Mouse (Mus musculus) B cell, adult 2 months (primary cell): ENCODE measurements around the gene Lcp2.

Experiments
- DNase-seq, 2 experiments: peaks; one replicate each; pipeline ENCODE4 v3.0.0; 2022

The Lcp2 gene

DNA sequence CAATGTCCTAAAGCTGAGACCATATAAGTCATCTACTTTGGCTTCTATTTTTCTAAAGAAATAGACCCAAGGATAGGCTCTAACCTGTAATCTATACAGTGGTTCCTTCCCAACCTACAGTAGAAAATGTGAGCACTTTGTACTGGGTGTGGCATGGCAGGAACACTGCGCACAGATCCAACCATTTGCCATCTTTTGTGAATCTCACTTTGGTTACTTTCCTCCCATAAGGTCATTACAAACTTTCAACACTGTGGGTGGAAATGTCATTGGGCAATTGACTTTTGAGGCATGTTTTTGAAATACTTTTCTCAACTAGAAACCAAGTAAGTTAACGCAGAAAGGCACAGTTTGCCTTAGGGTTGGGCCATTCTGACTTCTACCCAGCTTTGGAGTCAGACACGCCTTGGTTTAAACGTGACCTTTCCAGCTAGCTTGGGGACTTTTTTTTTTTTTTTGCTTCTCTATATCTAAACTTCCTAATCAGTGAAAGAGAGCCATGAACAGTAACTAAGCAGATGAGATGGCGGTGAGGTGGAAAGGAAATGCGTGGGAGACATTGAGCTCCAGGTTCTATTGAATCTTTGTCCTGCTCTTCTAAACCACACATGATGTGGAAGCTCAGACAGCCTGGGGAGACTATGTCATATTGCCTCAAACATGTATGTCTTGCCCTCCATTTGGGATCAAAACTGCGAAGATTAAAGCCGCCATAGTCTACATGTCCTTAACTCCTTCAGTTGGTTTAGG is 1.8 kb downstream of the Lcp2 start:
- DNase-seq, result no peak

DNA sequence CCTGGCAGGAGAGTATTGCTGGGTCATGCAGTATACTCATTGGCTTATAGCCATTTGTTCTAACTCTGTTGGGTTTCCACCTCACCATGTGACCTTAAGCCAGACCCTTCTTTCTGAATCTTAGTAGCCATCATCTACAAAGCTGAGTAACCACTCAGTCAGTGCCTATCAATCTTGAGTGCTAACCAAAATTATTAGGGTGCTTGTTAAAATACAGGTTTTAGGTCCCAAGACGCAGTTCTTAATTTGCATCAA is 2.3 kb downstream of the Lcp2 start:
- no peak for DNase-seq

DNA sequence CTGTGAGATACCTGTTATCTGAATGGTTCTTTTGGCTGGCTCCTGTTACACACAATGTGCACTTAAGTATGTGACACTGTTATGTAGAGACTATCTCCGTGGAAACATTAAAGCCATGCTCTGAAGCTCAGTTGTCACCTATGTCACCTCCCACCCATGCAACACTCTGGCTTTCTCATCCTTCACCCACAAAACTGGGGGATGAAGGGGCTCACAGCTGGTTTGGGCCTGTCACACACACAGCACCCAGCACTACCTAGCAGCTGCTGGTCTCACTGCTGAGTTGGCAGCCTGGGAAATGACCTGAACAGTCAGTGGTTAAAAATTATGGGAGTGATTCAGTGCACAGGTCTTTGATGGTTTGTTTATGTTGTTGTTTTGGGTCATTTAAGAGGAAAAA is 3.3 kb downstream of the Lcp2 start:
- no peak for DNase-seq

DNA sequence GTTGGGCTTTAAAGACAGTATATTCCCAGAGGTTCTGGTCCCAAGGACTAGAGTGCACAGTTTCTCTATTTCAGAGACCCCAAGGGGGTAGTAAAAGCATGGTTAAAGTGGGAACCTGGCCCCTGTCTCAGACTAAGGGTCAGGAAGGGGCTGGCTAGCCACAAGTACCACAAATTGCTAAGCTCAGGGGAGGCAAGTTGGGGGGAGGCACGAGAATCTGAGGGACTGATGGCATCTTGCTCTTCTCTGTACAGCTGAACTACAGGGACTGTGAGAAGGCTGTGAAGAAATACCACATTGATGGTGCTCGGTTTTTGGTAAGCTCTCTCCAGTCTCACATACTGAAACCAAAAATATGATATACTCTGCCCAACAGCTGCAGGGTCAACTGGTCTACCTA is 3.9 kb downstream of the Lcp2 start:
- no peak for DNase-seq

DNA sequence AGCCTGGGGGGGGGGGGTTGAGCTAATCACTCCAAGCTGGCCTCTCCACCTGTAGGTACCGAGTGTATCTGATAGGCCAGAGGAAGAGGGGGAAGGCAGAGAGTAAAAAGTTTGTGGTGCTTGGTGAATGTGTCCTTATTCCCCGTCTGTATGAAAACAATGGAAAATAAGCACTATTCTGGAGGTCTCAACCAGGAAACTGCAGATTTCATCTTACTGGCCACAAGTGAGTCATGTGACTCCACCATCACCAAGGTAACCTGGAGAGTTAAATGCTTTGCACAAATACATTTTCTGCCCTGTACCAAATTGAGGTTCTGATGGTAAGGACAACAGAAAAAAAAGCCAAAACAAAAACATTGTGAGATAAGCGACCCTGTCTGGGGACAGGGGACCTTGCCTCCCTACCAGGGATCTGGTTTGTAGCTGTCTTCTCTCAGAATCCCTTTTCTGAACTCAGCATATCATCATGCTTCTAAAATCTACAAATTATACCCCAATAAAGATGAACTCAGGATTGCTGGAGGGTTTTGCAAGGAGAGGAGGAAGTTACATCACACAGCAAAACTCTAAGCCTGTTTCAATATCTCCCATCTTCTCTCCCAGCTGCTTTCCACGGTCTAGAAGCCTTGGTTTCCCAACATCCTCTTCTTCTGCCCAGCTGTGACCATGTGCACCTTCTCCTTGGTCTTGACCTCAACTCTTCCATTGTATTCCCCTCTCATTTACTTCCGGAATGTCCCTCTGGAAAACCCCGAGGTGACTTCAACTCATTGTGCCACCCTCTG is 6.5 kb downstream of the Lcp2 start:
- no peak for DNase-seq

DNA sequence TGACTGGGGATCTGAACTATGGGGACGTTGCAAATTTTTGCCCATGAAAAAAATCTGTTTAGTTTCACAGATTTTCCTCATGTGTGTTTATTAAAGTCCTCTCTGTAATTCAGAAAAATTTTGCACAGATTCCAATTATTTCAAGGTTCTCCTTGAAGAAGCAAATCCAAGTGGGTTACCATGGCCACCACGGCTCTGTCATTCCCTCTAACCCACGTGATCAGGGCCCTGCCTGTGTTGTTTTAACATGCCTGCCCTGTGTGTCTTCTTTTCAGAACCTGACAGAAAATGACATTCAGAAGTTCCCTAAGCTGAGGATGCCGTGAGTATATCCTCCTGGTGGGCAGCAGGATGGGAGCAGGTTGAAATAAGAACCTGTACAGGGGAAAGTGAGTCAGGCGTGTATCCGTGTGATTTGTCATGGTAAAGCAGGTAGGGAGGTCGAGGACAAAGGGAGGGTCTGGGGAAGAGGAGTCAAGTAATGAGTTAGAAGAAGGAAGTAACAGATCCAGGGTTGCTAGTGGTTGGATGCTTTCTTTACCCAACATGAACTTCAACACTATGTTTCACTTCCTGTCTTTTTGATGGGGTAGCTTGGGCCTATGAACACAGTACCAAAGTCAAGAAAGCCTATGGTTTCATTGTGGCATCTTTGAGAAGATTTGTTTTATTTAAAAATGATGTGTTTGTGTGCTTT is 7.5 kb downstream of the Lcp2 start:
- no peak for DNase-seq

DNA sequence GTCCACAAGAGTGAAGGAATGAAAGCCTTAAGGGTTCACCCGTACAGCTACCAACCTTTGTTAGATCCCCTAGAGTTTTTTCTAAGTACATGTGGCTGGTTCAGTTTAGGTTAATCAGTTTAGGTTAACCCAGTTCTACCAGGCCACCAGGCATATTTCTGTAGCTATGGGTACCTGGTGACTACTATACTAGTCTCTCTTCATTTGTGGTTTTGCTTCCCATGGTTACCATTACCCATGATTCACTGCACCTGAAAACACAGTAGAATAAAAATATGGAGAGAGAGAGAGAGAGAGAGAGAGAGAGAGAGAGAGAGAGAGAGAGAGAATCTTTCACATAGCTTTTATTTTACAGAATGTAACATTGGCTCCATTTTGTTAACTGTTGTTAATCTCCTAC is 10.0 kb downstream of the Lcp2 start:
- no peak for DNase-seq

DNA sequence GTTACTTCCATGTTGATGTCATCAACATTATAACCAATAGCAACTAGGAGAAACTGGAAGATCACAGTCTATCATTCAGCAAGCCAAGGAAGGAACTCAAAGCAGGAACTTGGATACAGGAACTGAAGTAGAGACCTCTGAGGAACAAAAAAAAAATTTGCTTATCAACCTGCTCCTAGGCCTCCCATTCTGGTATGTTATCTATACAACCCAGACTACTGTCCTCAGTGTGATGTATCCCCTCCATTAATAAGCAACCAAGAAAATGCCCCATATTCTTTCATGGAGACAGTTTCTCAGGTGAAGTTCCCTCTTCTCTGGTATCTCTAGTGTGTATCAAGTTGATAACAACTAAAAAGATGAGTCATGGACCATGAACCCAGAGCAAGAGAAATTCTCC is 11.6 kb downstream of the Lcp2 start:
- DNase-seq, result no peak

DNA sequence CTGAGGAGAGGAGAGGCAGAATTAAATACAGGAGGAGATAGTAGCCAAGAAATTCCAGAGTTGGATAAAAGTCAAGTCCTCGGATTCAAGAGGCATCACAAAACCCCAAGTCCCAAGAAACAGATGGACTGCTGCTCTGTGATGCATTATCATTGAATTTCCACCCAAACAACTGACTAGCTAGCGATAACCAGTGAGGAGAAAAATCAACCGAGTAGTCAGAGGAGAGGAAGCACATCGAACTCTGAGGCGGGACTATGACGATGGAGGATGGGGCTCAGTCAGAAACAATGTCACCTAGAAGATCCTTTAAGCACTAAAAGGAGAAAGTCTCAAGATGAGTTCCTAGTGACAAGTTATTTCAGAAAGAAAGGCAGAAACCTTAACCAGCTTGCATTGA is 12.2 kb downstream of the Lcp2 start:
- DNase-seq, result no peak

DNA sequence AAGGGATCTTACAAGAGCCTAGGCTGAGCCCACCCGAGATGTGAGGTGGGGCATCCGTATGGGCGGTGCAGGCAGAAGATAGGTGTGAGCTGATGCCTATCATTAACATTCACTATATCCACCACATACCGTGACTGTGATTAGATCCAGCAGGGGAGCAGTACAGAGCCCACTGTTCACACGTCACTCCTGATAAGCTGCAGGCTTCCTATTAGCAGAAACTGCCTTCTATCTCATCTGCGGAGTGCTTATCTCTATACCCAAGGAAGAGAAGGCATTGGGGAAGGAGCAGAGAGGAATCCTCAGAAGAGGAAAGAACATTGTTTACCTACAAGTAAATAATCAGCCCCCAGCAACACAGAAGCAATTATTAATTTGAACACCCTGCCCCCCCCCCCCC is 15.0 kb downstream of the Lcp2 start:
- DNase-seq, result no peak

DNA sequence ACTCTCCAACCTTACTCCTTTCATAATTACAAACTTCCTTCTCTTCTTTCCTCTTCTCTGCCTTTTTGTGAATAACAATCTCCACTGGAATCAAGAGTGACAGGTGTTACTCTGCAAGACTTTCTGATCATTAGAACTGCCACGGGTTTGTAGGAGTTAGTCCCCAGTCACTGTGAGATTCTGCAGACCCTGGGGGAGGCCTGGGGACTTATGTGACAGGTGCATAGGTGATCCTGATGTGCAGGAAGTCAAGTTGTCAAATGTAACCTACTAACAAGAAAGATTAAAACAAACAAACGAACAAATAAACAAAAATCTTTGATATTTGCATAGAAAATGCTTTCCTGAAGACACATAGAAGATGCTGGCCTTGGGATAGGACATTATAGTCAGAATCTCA is 16.5 kb downstream of the Lcp2 start:
- DNase-seq, result no peak

DNA sequence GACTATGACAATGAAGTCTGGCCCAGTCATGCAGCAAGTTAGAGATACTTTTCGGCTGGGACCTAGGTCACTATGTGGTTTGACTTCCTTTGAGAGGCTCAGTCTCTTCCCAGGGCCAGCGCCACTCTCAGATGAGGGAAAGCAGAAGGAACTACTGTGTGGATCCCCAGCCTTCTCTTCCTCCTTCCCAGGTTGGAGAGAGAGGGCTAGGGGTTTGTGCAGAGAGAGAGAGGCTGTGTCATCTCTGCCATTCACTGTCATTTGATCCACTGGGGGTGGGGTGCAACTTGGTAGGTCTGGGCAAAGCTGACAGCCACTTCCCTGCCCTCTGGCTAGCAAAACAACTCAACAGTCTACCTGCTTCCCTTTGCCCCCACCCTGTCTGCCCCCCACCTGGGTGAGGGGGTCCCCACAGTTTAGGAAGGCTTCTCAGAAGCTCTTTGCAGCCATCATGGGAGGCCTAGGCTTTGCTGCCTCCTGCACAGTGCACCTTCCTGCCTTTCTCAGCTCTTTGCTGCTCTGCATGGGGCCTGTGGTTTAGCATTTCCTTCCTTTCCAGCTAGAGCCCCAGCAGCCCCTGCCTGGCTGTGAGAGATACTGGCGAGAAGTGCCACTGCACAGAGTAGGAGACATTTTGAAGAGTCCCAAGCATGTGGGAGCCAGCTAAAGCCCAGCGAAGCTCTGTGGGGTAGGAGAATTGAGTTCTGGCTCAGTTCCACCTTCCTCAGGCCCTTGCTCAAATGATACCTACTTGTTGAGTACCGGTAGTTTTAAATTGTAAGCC is 17.2 kb downstream of the Lcp2 start:
- DNase-seq, result peak; percentile 20 to 24

DNA sequence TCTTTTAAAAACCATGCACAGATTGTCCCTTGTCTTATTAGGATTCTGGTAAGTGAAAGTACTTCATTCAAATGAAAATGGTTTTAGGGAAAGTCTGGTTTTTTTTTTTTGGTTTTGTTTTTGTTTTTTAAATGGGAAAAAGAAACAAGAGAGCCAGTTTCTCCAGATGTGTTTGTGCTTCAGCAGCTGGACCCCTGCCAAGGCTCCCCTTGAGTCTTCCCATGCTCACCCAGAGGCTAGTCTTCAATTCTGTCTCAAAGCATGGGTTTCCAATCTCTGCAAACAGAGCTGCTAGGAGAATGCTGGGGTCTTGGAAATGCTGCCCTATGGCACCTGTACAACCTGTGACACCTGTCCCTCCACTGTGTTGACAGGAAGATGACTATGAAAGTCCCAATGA is 23.9 kb downstream of the Lcp2 start:
- no peak for DNase-seq

DNA sequence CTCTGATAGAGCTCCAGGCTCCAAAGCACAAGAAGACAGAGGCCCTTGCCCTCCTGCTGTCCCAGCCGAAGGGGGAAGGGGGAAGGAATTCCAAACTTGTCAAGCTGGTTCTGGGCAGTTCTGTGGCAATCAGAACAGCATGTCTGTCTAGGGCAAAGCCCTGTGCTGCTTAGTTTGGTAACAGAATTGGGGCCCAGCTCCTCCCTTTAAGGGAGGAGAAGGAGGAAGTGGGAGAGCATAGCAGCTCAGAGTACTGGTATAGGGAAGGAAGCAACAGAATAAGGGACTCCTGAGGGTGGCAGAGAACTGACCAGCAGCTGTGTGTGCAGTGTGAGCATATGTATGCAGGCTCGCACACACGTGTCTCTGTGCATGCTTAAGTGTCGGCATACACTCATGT is 25.6 kb downstream of the Lcp2 start:
- no peak for DNase-seq

DNA sequence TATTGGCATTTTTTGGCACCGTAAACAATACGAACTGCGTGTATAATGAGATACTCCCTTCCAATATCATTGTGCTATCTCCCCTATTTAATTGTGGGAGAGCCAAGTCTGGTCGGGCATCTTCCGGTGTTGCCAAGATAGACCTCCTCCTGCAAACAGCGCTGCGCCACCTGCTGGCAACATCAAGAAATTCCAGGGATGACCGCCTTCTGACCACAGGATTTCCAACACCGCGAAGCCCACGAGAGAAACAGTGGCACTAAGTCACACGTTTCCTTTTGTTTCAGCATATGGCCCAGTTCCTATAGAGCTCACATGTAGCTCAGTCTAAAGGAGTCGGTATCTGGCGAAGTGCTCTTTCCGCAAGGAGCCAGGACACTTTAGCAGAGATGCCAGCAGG is 27.1 kb downstream of the Lcp2 start:
- DNase-seq, result peak; percentile 58 to 60

DNA sequence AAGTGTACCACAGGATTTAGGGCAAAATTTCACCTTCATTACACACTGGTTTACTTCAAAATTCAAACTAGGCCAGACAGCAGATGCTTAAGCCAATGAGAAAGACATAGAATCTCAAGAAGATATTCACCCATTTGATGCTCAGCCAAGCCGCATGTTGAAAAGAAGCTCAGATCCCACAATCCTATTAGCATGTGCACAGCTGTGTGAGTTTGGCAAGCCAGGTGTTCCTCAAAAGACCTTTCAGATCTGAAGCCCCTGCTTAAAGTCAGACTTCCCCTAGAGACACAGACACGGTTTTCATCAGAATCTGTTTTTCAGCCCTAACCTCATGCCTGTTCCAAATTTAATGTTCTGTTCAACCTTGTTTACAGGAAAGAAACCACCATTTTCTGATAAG is 31.1 kb downstream of the Lcp2 start:
- no peak for DNase-seq

DNA sequence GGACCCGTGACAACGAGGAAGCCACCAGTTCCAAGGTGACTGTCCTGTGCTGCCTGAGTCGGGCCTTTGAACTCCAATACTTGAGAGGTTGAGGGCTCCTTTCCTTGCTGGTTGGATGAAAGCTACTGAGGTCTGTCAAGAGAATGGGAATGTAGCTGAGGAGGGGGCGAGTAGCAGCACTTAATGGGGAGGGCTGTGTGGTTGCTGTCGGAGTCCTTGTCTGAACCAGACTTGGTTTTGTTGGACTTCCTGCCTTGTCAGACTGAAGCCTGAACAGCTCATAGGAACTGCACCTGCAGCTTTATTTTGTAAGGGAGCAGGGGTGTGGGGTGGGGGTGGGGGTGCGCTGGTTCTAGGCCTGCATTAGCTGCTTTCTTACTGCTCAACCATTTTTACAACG is 31.9 kb downstream of the Lcp2 start:
- no peak for DNase-seq

DNA sequence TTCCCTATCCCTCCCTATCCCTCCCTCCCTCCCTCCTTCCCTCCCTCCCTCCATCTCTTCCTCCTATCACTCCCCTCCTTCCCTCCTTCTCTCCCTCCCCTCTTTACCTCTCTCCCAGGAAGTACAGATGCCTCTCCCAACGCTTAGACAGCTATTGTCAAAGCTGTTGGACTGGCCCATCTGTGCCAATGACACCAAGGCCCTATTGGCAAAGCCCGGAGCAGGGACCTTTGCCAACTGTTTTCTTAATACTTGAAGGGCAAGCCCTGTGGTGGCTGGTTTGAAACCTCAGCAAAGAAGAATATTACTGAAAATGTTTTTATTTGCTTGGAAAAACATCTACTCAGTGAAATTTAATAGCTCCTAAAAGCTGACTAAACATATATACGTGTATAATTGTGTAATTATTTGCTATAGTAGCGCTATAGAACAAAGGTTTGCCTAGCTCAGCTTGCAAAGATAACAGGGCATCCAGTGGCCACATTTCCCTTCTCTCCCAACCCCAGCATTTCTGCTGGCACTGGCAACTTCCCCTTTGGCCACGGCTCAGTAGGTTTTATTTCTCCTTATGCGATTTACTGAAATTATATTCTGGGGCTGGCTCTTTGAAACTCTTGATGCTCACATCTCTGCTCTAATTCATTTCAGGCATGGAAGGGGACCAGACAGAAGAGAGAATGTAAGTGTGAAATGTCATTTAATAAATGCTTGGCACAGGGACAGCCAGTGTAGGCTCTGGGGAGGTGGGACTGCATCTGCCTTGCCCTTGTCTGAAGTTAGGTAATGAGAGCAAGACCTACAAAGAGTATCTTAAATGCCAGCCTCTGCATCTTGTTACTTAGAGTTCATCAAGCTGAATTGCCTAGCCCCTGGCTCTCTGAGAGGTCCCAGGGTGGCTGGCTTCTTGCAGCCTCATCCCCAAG is 33.1 kb downstream of the Lcp2 start:
- DNase-seq, result no peak

DNA sequence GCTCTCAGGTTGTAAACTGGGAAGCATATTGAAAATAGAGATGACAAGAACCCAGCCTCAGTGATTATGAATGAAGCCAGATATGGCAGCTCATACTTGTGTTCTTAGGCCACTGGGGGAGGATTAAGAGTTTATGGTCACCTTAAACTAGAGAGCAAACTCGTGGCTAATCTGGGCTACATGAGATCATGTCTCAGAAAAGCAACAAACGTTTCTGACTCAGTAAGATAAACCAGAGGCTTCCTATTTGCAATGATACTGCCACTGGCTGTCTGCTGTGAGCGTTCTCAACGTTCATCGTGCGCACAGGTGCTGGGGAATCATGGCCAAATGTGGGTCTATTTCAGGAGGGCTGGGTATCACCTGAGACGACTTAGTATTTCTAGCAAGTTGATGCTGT is 37.1 kb downstream of the Lcp2 start:
- DNase-seq, result no peak

DNA sequence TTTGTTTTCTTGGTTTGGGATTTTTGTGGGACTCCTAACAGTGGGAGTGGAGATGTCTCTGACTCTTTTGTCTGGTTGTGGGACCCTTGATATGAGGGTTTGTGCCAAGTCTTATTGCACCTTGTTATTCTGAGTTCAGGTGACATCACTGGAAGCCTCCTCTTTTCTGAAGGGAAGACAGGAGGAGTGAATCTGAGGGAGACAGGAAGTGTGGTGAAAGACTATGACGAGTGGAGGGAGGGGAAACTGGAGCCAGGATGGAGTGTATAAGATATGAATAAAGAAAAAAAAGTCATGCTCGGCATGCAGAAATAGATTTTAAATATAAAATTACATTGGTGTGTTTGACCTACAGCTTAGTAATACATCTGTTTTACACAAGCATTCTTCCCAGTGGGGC is 37.9 kb downstream of the Lcp2 start:
- DNase-seq, result no peak

DNA sequence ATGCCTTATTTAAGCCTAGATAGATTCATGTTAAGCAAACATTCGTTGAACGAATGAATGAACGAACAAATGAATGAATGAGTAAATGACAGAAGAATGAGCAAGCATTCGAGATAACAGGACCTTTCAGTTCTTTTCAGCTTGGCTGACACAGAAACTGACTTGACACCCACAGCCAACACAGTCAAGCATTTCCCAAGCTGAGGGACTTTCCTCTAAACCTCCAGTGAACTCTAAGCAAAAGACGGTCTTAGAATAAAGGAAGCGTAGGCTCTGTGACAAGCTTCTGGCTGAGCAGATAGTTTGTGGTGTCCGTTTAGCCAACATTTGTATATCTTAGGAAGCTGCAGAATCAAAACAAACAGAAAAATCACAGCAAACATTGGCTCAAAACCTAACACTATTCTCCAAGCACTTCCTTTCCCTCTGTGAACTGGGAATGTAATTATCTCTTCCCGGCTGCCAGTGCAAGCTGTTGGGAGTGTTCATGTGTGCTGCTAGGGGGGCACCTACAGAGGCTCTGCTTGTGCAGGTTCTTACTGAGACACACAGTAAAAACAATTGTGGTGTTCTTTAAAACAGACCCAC is 39.5 kb downstream of the Lcp2 start:
- DNase-seq, result no peak

DNA sequence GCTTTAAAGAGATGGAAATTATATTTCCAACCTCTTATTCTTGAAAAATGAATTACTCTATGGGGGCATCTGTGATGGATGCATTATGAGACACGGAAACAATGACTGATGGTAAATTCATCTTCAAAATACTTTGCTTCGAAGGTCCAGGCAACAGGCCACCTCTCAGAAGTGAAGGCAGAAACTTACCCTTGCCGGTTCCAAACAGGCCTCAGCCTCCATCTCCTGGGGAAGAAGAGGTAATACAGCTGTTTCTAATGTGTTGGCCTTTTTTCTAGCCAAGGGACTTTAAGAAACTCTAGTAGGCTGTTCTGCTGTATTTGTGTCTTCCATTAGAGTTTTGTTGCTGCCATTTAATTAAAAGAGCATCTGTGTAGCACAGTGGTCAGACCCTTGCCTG is 40.3 kb downstream of the Lcp2 start:
- DNase-seq, result no peak
